Mouse (Mus musculus) ES-CJ7 (cell line): ENCODE data around the gene Arid1b.

ENCODE experiments used
- DNase-seq: peaks from one replicate; pipeline ENCODE4 v3.0.0; 2011; ENCODE audit warnings: low read depth, low spot score

Arid1b gene

DNA sequence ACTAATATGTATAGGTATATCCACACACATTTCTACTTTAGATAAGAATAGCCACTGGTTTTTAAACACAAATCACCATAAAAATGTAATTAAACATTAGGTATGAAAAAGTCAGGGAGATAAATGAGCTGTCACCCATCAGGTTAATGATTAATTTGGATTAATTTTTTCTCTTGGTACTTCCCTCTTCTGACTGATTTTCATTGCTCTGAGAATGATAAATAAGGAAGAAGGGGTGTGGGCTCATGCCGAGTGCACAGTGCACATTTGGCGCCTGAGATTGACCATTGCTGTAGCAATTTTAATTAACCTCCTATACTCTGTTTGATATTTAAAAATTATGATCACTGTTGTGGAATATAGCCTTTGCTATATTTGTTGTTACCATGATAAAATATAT, 159.3 kb downstream of the Arid1b start:
- no peak for DNase-seq

DNA sequence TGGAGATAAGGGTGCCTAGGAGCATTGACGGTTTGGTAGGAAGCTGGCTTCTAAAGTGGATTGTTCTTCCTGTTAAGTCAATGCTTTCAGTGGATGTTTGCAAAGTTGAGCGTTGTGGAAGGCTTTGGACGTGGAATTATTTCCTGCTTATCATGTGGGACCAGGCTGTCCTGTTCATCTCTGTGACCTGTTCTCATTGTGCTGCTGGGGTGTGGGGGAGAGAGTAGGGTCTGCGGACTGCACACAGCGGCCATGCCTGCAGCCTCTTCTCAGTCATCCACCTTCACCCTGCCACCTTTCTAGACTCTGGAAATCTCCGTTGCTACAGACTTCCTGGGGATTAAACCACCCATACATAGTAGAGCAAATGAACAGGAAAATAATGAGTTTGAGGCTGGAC, 160.2 kb downstream of the Arid1b start:
- DNase-seq, result no peak

- no peak for DNase-seq
These were observed 163.5 kb downstream of the Arid1b start for GRCm38 (mm10) chr17:5157609-5158008.

- no peak for DNase-seq
These were observed 168.4 kb downstream of the Arid1b start for GRCm38 (mm10) chr17:5162525-5162924.

GRCm38 (mm10) chr17:5163251-5163826, 169.2 kb downstream of the Arid1b start:
- DNase-seq, result no peak

GRCm38 (mm10) chr17:5164794-5165193, 170.7 kb downstream of the Arid1b start:
- no peak for DNase-seq

GRCm38 (mm10) chr17:5165201-5165825, 171.2 kb downstream of the Arid1b start:
- no peak for DNase-seq

- DNase-seq, result no peak
These were observed 172.0 kb downstream of the Arid1b start for GRCm38 (mm10) chr17:5166175-5166574.

- no peak for DNase-seq
These were observed 173.9 kb downstream of the Arid1b start for GRCm38 (mm10) chr17:5168046-5168445.

DNA sequence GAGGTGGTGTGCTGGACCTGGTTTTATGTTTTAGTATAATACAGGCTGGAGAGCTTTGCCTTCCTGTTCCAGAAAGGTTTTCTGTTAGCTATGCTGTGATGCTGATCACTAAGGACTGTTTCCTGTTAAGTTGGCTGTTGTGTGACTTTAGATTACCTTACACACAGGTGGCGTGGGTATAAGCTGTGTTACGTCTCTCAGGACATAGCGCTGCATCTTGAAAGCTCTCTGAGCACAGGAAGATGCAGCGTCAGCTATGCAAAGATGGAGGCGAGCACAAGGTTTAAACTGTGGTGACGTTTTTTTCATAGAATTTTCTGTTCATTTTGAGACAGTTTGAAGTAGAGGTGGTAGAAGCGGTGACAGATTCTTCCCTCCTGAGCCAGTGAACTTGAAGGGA, 174.5 kb downstream of the Arid1b start:
- DNase-seq, result no peak

- DNase-seq, result no peak
These were observed 176.2 kb downstream of the Arid1b start for GRCm38 (mm10) chr17:5170321-5170720.

- no peak for DNase-seq
These were observed 177.3 kb downstream of the Arid1b start for GRCm38 (mm10) chr17:5171467-5171866.

DNA sequence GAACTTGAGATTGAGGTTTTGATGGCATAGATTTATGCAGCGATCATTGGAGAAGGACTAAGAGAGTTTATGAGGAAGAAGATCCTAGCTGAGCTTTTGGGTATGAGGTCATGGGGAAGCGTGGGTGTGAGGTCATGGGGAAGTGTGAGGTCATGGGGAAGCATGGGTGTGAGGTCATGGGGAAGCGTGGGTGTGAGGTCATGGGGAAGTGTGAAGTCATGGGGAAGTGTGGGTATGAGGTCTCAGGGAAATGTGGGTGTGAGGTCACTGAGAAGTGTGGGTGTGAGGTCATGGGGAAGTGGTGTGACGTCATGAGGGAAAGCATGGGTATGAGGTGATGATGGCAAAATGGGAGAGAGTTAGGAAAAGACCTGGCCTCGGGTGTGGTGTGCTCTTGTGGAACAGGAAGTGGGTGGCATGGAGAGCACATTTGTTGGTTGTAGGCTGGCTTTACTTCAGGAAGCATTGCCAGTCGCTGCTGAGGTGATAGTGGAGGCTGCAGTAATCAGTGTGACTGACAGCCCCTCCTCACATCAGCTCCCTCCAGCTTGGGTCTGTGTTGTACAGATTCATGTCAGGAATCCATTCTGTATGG, 180.4 kb downstream of the Arid1b start:
- no peak for DNase-seq

DNA sequence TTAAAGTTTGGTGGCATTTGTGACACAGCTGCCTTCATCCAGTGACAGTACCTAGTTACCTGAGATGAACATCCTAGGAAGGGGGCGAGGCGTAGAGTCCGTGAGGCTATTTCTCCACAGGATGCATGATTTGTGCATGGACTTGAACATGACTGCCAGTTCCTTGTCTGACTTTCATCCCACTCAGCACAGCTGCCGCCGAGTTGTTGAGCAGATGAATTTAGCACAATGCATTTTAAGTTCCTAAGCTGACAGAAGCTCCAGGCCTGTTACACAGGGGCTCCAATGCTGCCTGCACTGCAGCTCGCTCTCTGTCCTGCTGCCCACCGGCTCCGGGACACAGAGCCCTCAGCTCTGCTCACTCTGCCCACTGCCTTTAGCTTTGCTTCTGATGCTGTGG, 181.4 kb downstream of the Arid1b start:
- no peak for DNase-seq

GRCm38 (mm10) chr17:5176315-5176714, 182.2 kb downstream of the Arid1b start:
- DNase-seq, result no peak

- no peak for DNase-seq
These were observed 184.4 kb downstream of the Arid1b start for GRCm38 (mm10) chr17:5178534-5178933.

DNA sequence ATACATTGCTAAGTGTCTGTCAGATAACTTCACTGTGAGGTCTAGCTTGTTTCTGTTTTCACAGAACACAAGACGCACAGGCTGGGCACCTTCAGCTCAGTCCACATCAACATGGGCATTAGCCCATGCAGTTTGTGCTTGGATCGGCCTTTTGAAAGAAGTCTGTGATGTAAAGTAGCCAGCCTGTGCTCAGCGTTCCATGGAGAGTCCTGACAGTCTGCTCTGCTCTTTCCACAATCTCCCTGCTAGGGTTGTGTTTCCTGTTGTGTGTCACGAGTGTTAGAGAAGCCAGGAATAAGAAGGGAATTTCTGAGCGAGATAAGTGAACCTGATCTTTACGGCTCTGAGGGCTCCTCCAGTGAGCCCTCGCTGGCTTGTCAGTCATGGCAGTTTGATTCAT, 184.9 kb downstream of the Arid1b start:
- DNase-seq, result no peak

GRCm38 (mm10) chr17:5179412-5179811, 185.3 kb downstream of the Arid1b start:
- DNase-seq, result no peak

DNA sequence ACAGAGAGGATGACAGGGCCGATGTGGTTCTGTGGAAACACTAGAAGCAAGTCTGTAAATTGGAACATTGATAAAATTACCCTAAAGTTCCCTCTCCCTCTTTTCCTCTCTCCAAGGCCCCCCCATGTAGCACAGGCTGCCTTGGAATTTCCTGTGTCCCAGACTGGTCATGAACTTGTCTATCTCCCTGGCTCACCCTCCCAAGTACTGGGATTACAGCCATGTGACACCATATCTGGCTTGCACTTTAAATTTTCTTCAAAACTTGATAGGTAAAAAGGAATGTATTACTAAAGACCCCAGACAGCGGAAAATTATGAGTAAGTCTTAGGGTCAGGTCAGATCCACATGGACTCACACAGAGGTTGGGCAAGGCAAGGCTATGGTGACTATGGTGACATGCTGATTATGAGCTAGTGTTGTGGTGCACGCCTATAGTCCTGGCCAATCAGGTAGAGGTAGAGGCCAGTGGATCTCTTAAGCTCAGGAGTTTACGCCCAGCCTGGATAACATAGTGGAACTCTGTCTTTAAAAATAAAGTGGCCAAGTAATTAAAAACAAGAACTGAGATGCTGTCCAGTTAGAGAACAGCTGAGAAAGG, 185.9 kb downstream of the Arid1b start:
- DNase-seq, result no peak

DNA sequence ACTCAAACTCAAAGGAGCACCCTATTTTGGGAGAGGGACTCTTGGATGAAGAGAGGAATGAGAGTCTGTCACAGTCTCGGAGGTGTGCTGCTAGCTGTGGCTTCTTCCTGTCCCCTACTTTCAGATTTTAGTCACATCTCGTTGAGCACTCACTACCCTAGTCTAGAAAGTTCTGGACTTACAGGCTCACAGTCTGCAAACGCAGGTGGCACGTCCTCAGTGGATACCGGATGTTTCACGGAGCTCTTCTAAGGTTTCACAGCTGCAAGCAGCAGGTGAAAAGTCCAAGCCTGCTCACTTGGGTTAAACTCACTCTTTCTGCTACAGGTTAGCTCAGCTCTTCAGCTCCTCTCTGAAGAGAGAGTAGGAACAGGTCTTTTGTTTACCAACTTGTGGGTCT, 186.8 kb downstream of the Arid1b start:
- DNase-seq, result no peak

- DNase-seq, result no peak
These were observed 188.4 kb downstream of the Arid1b start for GRCm38 (mm10) chr17:5182493-5182892.

DNA sequence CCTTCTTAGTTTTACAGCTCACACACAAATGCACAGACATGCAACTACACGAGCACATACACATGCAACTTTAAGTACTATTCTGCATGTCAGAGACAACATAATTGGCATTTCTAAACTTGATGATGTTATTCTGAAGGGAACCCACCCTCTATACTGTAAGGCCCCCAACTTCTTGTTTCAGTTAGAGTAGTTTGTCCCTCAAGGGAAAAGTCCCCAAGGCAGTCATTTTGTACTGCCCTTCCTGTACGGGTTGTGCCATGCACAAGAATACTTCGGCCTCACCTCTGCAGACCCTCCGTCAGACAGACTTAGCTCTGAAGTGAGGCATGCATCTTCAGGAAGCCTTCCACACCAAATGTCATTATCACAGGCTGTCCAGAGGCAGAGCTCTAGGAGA, 191.4 kb downstream of the Arid1b start:
- DNase-seq, result no peak

DNA sequence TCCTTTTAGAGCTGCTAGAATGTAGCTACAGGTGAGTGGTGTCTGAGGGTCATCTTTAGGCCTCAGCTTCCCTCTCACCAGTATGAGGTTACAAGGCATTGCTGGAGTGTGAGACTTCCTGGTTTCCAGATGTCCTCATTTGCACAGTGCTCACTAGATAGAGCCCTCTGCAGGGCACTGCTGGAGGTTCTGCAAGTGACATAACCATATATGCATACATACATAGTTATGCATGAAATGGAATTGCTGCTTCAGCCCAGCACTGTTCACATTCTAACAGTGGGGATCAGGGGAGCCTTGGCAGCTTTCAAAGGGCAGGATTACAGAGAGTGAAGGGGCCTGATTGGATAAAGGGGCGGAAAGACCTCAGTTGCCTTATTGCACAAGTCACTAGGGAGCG, 193.4 kb downstream of the Arid1b start:
- peak; percentile 26 for DNase-seq
